Mouse (Mus musculus): ENCODE data around the gene Chrnb2. TPM values are rescaled to one million over a fixed set of nuclear protein-coding genes. Genes with fewer than 3 reads are reported as not detected.
"Not testable (repeated sequence)": the region's sequence is repeated elsewhere in the genome, so short reads cannot be mapped to it uniquely, and the experiment has no call there.

Gene Chrnb2
- under 1 TPM; 0.08 to 0.10 TPM for total RNA-seq (2021)
- long read RNA-seq, experiment 1 = 0 reads
- long read RNA-seq, experiment 2 = 0 reads

GRCm38 (mm10) chr3:89764119-89764724 is at the start of gene Chrnb2:
Chrnb2 (minus strand) TSS chr3:89764632.
- intact Hi-C loops (cut with DNase I) = no loop called here
- peak; percentile 44 to 60 for DNase-seq

DNA sequence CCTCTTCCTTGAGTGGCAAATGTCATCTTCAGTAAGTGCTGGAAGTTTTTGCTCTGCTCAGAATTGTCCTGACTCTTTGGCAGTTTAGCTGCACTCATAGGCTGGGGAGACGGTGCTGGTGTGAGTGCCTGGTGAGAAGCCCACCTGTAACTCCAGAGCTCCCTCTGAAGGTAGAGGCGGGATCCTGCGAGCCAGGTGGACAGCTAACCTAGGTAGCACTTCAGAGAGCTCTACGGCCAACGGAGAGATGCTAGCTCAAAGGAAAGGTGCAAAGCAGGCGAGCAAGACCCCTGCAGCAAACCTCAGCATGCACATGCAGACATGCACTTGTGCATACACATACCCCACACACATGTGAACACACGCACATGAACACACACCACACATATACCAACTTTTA is 49.6 kb upstream of the Chrnb2 start:
- intact Hi-C loops (cut with DNase I) = no loop called here
- no peak for DNase-seq

DNA sequence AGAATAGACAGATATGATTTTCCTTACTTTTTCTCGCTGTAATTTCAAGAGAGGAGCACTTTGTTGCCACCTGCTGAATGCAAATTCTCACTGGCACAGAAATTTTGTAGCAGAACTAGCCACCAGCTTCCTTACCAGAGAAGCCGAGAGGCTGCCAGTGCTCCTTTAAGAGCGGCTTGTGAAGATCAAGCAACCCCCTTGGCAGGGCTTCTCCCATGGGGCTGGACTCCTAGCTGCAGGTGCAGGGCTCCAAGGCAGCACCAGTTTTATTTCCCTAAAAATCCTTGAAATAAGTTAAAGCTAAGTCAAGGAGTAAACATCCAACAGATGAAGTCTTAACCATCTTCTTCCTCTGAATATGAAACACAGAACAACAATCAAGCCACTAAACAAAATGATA is 47.7 kb upstream of the Chrnb2 start:
- no peak for DNase-seq
- intact Hi-C loops (cut with DNase I) = no loop called here

DNA sequence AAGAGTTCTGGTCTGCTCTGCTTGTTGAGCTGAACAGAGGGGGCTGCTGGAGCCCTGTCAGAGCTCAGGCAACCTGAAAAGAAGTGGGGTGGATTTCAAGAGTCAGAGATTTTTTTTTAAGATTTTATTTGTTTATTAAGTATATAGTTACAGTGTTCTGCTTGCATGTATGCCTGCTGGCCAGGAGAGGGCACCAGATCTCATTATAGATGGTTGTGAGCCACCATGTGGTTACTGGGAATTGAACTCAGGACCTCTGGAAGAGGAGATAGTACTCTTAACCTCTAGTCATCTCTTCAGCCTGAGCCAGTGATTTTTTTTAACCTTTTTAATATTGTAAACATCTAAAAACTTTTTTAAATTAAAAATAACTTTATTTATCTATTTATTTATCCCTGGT is 46.4 kb upstream of the Chrnb2 start:
- intact Hi-C loops (cut with DNase I) = no loop called here
- no peak for DNase-seq

DNA sequence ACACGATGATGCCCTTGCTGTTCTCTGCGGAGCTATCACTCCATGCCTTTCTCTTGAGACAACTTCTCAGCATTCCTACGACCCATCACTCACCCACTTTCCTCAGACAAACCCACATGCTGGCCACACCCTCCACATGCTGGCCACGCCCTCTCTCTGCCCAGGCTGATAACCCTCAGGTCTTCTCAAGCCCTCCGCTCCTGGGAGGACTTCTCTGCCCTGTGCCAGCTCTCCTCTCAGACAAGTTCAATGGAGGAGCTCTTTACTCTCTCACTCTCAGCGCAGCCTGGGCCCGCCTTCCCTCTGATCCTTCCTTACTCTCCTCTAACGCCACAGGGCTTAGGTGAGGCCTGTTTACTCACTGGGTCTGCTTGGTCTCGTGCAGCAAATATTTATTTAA is 44.2 kb upstream of the Chrnb2 start:
- intact Hi-C loops (cut with DNase I) = no loop called here
- no peak for DNase-seq

GRCm38 (mm10) chr3:89807881-89808280 is 43.4 kb upstream of the Chrnb2 start:
- no peak for DNase-seq
- intact Hi-C loops (cut with DNase I) = no loop called here

DNA sequence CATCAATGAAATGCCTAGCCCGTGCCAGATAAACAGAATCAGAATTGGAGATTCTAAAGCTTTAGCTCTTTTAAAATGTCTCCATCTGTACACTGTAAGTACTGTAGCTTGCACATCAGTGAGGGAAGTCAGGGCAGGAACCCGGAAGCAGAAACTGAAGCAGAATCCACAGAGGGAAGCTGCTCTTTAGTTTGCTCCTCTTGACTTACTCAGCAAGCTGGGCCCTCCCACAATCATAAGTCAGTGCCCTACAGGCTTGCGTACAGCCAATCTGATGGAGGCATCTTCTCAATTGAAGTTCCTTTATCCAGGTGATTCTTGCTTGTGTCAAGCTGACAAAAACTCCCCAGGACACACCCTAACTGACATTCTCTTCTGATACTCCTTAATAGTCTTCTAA is 42.7 kb upstream of the Chrnb2 start:
- intact Hi-C loops (cut with DNase I) = no loop called here
- no peak for DNase-seq

- no peak for DNase-seq
- intact Hi-C loops (cut with DNase I) = no loop called here
Observed at GRCm38 (mm10) chr3:89806751-89807150, 42.3 kb upstream of the Chrnb2 start.

GRCm38 (mm10) chr3:89805179-89805578 is 40.7 kb upstream of the Chrnb2 start:
- intact Hi-C loops (cut with DNase I) = no loop called here
- no peak for DNase-seq

GRCm38 (mm10) chr3:89802876-89803275 is 38.4 kb upstream of the Chrnb2 start:
- intact Hi-C loops (cut with DNase I) = no loop called here
- DNase-seq = no peak

DNA sequence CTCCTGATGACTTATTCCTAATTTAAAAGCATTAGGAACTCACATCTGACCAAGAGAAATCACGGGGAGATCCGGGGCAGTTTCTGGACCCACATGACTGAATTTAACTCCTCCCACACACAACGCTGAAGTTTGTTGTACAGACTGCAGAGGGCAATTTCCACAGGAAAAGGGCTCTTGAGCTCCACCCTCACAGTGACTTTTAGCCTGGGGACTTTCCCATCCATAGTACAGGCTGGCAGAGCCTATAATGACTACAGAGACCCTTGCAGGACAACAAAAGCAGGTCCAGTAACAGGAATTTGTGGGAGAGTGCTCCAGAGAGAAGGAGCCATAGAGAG is 37.0 kb upstream of the Chrnb2 start:
- DNase-seq = no peak
- intact Hi-C loops (cut with DNase I) = no loop called here

- no peak for DNase-seq
- intact Hi-C loops (cut with DNase I) = no loop called here
Observed at GRCm38 (mm10) chr3:89800774-89801506, 36.5 kb upstream of the Chrnb2 start.

- intact Hi-C loops (cut with DNase I); DNase-seq: not testable (repeated sequence)
Observed at GRCm38 (mm10) chr3:89800078-89800477, 35.6 kb upstream of the Chrnb2 start.

DNA sequence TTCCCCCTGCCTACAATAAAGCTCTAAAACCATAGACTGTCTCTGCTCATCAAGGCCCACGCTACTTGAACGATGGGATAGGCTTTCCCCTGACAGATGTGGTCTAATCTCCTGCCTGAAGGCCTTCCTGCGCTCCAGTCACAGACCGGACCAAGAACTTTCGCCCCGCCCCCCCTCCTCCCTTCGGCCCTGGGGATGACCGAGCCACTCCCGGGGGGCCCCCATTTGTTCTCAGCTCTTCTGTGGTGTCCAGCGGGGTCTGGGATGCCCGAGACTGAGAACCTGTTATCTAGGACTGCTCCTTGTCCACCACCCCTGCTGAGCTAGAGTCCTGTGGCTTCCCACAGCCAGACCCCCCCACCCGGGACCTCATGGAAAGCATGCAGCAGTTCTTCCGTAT is 35.0 kb upstream of the Chrnb2 start:
- intact Hi-C loops (cut with DNase I) = no loop called here

DNA sequence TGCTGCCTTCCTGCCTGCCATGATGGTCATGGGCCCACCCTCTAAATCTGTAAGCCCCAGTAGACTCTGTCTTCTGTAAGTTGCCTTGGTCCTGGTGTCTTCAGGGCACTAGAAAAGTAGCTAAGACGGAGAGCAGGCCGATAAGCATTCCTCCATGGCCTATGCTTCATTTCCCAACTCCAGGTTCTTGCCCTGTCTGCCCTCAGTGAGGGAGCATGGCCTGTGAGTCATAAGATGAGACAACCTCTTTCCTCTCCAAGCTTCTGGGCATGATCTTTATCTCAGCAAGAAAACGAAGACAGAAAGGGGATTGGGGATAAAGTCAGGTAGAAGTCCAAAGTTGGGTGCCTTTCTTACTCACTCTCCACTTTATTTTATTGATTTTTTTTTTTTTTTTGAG is 34.1 kb upstream of the Chrnb2 start:
- intact Hi-C loops (cut with DNase I) = no loop called here
- DNase-seq = no peak

More for the DNA sequence above, 35.0 kb upstream of the Chrnb2 start:
- no peak for DNase-seq

DNA sequence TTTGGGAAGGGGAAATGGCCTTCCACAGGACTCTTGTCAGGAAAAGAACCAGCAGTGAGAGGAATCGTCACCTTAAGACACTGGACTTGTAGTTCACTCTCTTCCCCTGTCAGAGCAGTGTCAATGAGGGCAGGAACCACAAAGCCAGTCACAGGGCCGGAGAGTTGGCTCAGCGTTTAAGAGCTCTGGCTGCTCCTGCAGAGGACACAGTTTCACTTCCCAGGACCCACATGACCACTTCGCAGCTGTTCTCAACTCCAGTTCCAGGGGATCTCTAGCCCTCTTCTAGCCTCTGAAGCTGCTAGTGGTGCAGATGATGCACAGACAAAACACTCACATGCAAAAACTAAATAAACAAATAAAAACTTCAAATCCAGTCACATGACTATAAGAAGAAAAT is 31.9 kb upstream of the Chrnb2 start:
- DNase-seq = no peak

DNA sequence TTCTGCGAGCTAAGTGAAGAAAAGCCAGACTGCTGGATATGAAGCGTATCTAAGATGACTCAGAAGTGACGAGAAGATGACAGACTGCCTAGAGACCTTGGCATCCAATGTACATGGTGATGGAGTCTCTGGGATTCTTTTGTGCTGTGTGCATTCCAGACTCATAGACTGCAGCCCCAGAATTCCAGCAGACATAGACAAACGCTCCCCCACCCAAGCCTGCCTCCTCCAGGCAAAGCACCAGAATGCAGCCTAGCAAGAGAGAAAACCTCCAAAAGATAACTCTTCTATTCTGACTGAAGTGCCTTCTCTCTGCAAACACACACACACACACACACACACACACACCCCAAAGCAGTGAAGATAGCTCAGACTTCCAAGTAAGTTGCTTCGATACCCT is 31.3 kb upstream of the Chrnb2 start:
- intact Hi-C loops (cut with DNase I) = no loop called here
- DNase-seq = no peak

More for the DNA sequence above, 31.9 kb upstream of the Chrnb2 start:
- intact Hi-C loops (cut with DNase I) = no loop called here

DNA sequence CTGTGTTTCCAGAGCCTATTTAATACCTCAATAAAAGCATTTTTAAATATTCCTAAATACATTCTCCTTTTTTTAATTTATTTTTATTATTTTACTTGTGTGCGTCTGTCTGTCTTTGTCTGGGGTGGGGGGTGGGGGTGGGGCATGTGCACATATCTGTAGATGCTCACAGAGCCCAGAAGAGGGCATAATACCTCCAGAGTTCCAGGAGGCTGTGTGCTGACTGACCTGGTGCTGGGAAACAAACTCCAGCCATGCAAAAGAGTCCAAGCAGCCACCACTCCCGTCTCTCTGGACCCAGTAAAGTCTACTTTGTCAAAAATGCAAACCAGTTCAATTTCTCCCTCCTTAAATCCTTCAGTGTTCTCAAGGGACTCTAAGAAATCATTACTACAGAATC is 30.2 kb upstream of the Chrnb2 start:
- intact Hi-C loops (cut with DNase I) = no loop called here
- no peak for DNase-seq

GRCm38 (mm10) chr3:89788680-89789352 is 24.4 kb upstream of the Chrnb2 start:
- intact Hi-C loops (cut with DNase I) = loop anchor here (10.0 kb wide), 1 partner anchor 176 kb away; the partner anchor contains the start of gene Atp8b2

DNA sequence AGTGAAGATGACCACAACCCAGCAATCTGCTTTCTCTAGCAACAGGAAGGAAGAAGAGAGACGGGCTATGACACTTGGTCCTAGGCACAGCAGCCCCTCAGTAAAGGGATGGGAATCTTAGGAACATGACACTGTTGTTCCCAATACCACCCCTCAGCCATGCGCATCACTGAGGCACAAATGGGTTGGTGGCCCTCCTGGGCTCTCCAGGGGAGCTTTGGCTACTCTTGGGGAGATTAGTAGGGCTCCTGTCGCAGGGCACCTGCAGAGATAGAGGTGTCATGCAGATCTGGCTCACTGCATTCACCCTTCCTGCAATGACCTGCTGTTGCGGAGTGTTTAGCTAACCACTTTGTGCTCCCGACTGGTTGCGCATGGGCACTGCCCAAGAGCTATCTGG is 21.8 kb upstream of the Chrnb2 start:
- DNase-seq = no peak
- intact Hi-C loops (cut with DNase I) = loop anchor here (2.0 to 10.0 kb wide), 2 partner anchors 71 to 179 kb away; partner anchors contain the start of gene Atp8b2

More at GRCm38 (mm10) chr3:89788680-89789352, 24.4 kb upstream of the Chrnb2 start:
- no peak for DNase-seq

- intact Hi-C loops (cut with DNase I) = loop anchor here (10.0 kb wide), 1 partner anchor 180 kb away; the partner anchor contains the start of gene Atp8b2
- DNase-seq = peak; percentile 82 to 85
Observed at GRCm38 (mm10) chr3:89784991-89785753, 20.7 kb upstream of the Chrnb2 start.
